Mouse (Mus musculus): Measurements from ENCODE around the gene Cln6.
"Not testable (repeated sequence)": the region's sequence is repeated elsewhere in the genome, so short reads cannot be mapped to it uniquely, and the experiment has no call there.

Cln6 gene

GRCm38 (mm10) chr9:62829877-62830276 lies 8.7 kb upstream of the Cln6 start:
- no peak for DNase-seq (ENCODE audit: low read depth, low spot score)

GRCm38 (mm10) chr9:62834906-62835305 lies 3.7 kb upstream of the Cln6 start:
- DNase-seq (ENCODE audit: low read depth, low spot score) = no peak

- no peak for DNase-seq (ENCODE audit: low read depth, low spot score)
Measured at GRCm38 (mm10) chr9:62835705-62836446, 2.7 kb upstream of the Cln6 start.

GRCm38 (mm10) chr9:62837611-62838010 lies 974 bp upstream of the Cln6 start:
- no peak for DNase-seq (ENCODE audit: low read depth, low spot score)

- DNase-seq (ENCODE audit: low read depth, low spot score) = no peak
Measured at GRCm38 (mm10) chr9:62838146-62838505, 459 bp upstream of the Cln6 start.

GRCm38 (mm10) chr9:62839172-62839770 lies 686 bp downstream of the Cln6 start:
- DNase-seq (ENCODE audit: low read depth, low spot score) = peak; percentile 49

GRCm38 (mm10) chr9:62843356-62844024 lies 4.9 kb downstream of the Cln6 start:
- no peak for DNase-seq (ENCODE audit: low read depth, low spot score)

- DNase-seq (ENCODE audit: low read depth, low spot score) = no peak
Measured at GRCm38 (mm10) chr9:62844461-62844860, 5.9 kb downstream of the Cln6 start.

GRCm38 (mm10) chr9:62847694-62848093 lies 9.1 kb downstream of the Cln6 start:
- peak; percentile 87 for DNase-seq (ENCODE audit: low read depth, low spot score)

- peak; percentile 30 for DNase-seq (ENCODE audit: low read depth, low spot score)
Measured at GRCm38 (mm10) chr9:62848641-62849040, 10.1 kb downstream of the Cln6 start.

GRCm38 (mm10) chr9:62851571-62851970 lies 13.0 kb downstream of the Cln6 start:
- no peak for DNase-seq (ENCODE audit: low read depth, low spot score)

- DNase-seq (ENCODE audit: low read depth, low spot score) = no peak
Measured at GRCm38 (mm10) chr9:62854483-62854882, 15.9 kb downstream of the Cln6 start.

GRCm38 (mm10) chr9:62857216-62857615 lies 18.6 kb downstream of the Cln6 start:
- no peak for DNase-seq (ENCODE audit: low read depth, low spot score)

- DNase-seq (ENCODE audit: low read depth, low spot score) = no peak
Measured at GRCm38 (mm10) chr9:62857719-62858261, 19.2 kb downstream of the Cln6 start, which contains the start of gene Calml4. Calml4 (plus strand) TSS chr9:62858080.

GRCm38 (mm10) chr9:62858266-62859019 lies 19.9 kb downstream of the Cln6 start:
- DNase-seq (ENCODE audit: low read depth, low spot score) = no peak

- DNase-seq (ENCODE audit: low read depth, low spot score) = not testable (repeated sequence)
Measured at GRCm38 (mm10) chr9:62860102-62860501, 21.5 kb downstream of the Cln6 start.

GRCm38 (mm10) chr9:62860866-62861265 lies 22.3 kb downstream of the Cln6 start:
- DNase-seq (ENCODE audit: low read depth, low spot score) = no peak

- not testable (repeated sequence) for DNase-seq (ENCODE audit: low read depth, low spot score)
Measured at GRCm38 (mm10) chr9:62869236-62869635, 30.7 kb downstream of the Cln6 start.

- DNase-seq (ENCODE audit: low read depth, low spot score) = no peak
Measured at GRCm38 (mm10) chr9:62870728-62871127, 32.1 kb downstream of the Cln6 start.

GRCm38 (mm10) chr9:62876966-62877616 lies 38.5 kb downstream of the Cln6 start:
- no peak for DNase-seq (ENCODE audit: low read depth, low spot score)

- DNase-seq (ENCODE audit: low read depth, low spot score) = no peak
Measured at GRCm38 (mm10) chr9:62877825-62878224, 39.2 kb downstream of the Cln6 start.

Data from A20 (cell line).